ENCODE assay signal across 8 mouse cellular contexts in genomic region chr2:150558568-150558967, GRCm38 (mm10). TPM values are rescaled to one million over a fixed set of nuclear protein-coding genes. Genes with fewer than 3 reads are reported as not detected.
DNase-seq lines count a peak whose midpoint lies in the region; TF ChIP-seq lines count a peak whose summit lies in the region.

No protein-coding gene starts in this region.

- peak; percentile 50 for TF ChIP-seq CTCF in gastrocnemius, adult 2 months (IDR thresholded peaks at IDR 0.05)
- TF ChIP-seq CTCF in spleen, adult 2 months (IDR thresholded peaks at IDR 0.05; ENCODE audit: extremely low read depth, insufficient read depth, insufficient read length, insufficient replicate concordance) = peak; percentile 47; the same call in 1 of the 2 replicates

- WGBS in spleen, adult 2 months = 48% methylated on average over 3 of the region's 3 CpGs

- TF ChIP-seq POLR2A in spleen, adult 2 months (IDR thresholded peaks at IDR 0.05; ENCODE audit: low read depth, low read length) = no peak

- H3K4me1 ChIP-seq in spleen, adult 2 months (ENCODE audit: control insufficient read depth, insufficient read depth, insufficient read length) = no peaks in the 10 kb centered on the region

- H3K36me3 ChIP-seq in spleen, adult 2 months (ENCODE audit: control insufficient read depth, insufficient read depth, low read length) = no peaks in the 10 kb centered on the region

- intact Hi-C loops in gastrocnemius, adult 2 months (cut with DNase I) = loop anchor here (2.0 kb wide), 1 partner anchor 116 kb away; no protein-coding TSS in a partner anchor
- intact Hi-C loops in heart, postnatal 10 days (cut with DNase I) = loop anchor here (2.0 kb wide), 1 partner anchor 116 kb away; no protein-coding TSS in a partner anchor

- H3K27me3 ChIP-seq in spleen, adult 2 months (ENCODE audit: control insufficient read depth, insufficient read depth, low read length) = no peaks in the 10 kb centered on the region

- no peak overlapping the region for H3K27ac ChIP-seq in gastrocnemius, adult 2 months
- no peak overlapping the region for H3K27ac ChIP-seq in spleen, adult 2 months (ENCODE audit: insufficient read depth, low read length)

- no peak overlapping the region for H3K4me3 ChIP-seq in gastrocnemius, adult 2 months
- H3K4me3 ChIP-seq in spleen, adult 2 months (ENCODE audit: extremely low read depth, insufficient read depth, insufficient read length) = no peak overlapping the region

- DNase-seq in gastrocnemius, adult 2 months = no peak
- DNase-seq in gastrocnemius, adult 8-10 months (ENCODE audit: low spot score in 2 of 2) = no peak
- peak in 1 of 2 experiments; percentile 30 for DNase-seq in spleen, adult 2 months (ENCODE audit: low read depth in 1 of 2, low spot score in 2 of 2)
- no peak for DNase-seq in spleen, postnatal 4 days (ENCODE audit: low spot score in 2 of 2)
- peak; percentile 32 to 45 for DNase-seq in heart, postnatal 10 days
- peak; percentile 36 for DNase-seq in lung, postnatal 25 days (ENCODE audit: low spot score)
- peak; percentile 8 for DNase-seq in yolk sac, embryonic 10.5 days (ENCODE audit: low spot score)
- no peak for DNase-seq in frontal cortex, postnatal 10 days (ENCODE audit: low spot score in 2 of 2)

RNA-seq across cellular contexts. Expression of gene Cst7, which starts 11.6 kb away (rescaled TPM):
- total RNA-seq in gastrocnemius, adult 2 months (2021) = not detected
- total RNA-seq in gastrocnemius, adult 8-10 months (2022) = under 1 TPM in 1 of 4 experiments, not detected in 3; 0.40 TPM
- 10.8 and 11.8 TPM in 2 replicates for polyA plus RNA-seq in spleen, adult 2 months (2012; rRNA removed)
- total RNA-seq in heart, postnatal 10 days (2021) = not detected

RNA-seq across cellular contexts. Expression of gene Apmap, which starts 49.8 kb away (rescaled TPM):
- 10 to 100 TPM; 16.8 to 21.4 TPM for total RNA-seq in gastrocnemius, adult 2 months (2021)
- total RNA-seq in gastrocnemius, adult 8-10 months (2022) = 10 to 100 TPM; 17.2 to 19.3 (median 18.1) TPM
- polyA plus RNA-seq in spleen, adult 2 months (2012; rRNA removed) = 20.5 and 30.4 TPM in 2 replicates
- total RNA-seq in heart, postnatal 10 days (2021) = 10 to 100 TPM; 45.6 to 62.8 TPM

Comparison
In these comparisons a context has a peak if more than half of its experiments do, and no peak if none do; other contexts are left out.
1. DNase-seq: peak in heart, postnatal 10 days (2 of 2), lung, postnatal 25 days (single experiment) and yolk sac, embryonic 10.5 days (single experiment); none in gastrocnemius, adult 2 months (single experiment), gastrocnemius, adult 8-10 months (0 of 2), spleen, postnatal 4 days (0 of 2) and frontal cortex, postnatal 10 days (0 of 2).